Mouse (Mus musculus) liver, embryonic 15.5 days (tissue): ENCODE data around the gene Cass4. TPM values are rescaled to one million over a fixed set of nuclear protein-coding genes. Genes with fewer than 3 reads are reported as not detected.

Experiments
- ATAC-seq: fragments of 200-750 bp; cut with Nextera tagmentation; 2 replicates; pipeline ENCODE4 v1.8.0; 2017; ENCODE audit warnings: moderate number of reproducible peaks, mild to moderate bottlenecking, moderate library complexity; ENCODE audit not compliant: insufficient read depth
- H3K27ac ChIP-seq: fragments of 300-500 bp; sonication (generic); replicated peaks from 2 replicates; pipeline ENCODE4 v1.5.1; 2015; ENCODE audit warnings: mild to moderate bottlenecking, inconsistent platforms
- H3K27me3 ChIP-seq: fragments of 300-500 bp; sonication (generic); 2 replicates; pipeline ENCODE4 v1.6.1; 2015; ENCODE audit warnings: mild to moderate bottlenecking, inconsistent platforms
- H3K36me3 ChIP-seq: fragments of 300-500 bp; sonication (generic); replicated peaks from 2 replicates; pipeline ENCODE4 v1.6.1; 2015; ENCODE audit warnings: moderate library complexity, mild to moderate bottlenecking, inconsistent platforms
- H3K4me1 ChIP-seq: fragments of 300-500 bp; sonication (generic); replicated peaks from 2 replicates; pipeline ENCODE4 v1.6.1; 2015; ENCODE audit warnings: inconsistent platforms
- H3K4me2 ChIP-seq: fragments of 300-500 bp; sonication (generic); 2 replicates; pipeline ENCODE4 v1.6.1; 2015; ENCODE audit warnings: moderate library complexity, mild to moderate bottlenecking, inconsistent platforms
- H3K4me3 ChIP-seq: fragments of 300-500 bp; sonication (generic); replicated peaks from 2 replicates; pipeline ENCODE4 v1.5.1; 2015; ENCODE audit warnings: mild to moderate bottlenecking, inconsistent platforms
- H3K9ac ChIP-seq: fragments of 300-500 bp; sonication (generic); 2 replicates; pipeline ENCODE4 v1.6.1; 2015; ENCODE audit warnings: moderate library complexity, mild to moderate bottlenecking, inconsistent platforms
- H3K9me3 ChIP-seq: fragments of 300-500 bp; sonication (generic); replicated peaks from 2 replicates; pipeline ENCODE4 v1.6.1; 2016; ENCODE audit warnings: inconsistent platforms
- WGBS: fragments of 180-500 bp; shearing (Covaris S2); methylation state at CpG from one replicate; pipeline ENCODE4 v1.1.7; 2015; ENCODE audit warnings: mixed read lengths; ENCODE audit not compliant: insufficient replicate concordance; 5-methylcytosine and 5-hydroxymethylcytosine counted together
- polyA plus RNA-seq: library from polyadenylated mRNA; unstranded; fragments of >200 nt; fragmentation: Nextera tagmentation; extraction: Ambion mirVana; gene quantifications from 2 replicates; pipeline ENCODE4 v1.2.1, GENCODE M21; 2015

The Cass4 gene
- polyA plus RNA-seq, 1 experiment from 2014 or later = 0.61 TPM

DNA sequence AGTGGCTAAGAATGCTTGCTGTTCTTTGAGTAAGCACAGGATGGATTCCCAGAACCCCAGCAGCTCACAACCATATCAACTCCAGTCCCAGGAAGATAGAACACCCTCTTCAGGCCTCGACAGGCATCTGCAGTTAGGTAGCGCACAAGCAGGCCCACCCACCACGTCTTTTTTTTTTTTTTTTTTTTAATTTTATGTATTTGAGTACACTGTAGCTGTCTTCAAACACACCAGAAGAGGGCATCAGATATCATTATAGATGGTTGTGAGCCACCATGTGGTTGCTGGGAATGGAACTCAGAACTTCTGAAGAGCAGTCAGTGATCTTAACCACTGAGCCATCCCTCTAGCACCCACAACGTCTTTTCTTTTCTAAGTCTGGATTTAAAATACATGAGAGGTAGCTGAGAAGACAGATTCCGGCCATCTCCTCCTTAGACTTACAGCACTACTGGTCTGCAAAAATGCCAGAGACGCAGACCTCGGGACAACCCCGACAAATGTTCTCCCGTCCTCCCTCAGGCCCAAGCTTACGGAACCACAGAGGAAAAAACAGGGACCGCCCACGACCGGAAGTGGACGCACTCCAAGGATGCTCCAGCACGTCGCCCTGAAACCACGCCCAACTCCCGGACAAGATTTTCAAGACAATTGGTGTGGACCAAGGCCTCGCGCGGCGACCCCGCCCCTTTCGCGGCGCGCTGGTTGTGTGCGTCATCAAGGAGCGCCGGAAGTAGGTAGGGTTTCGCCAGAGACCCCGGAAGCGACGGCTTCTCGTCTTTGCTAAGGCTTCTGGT lies 46.4 kb downstream of the Cass4 start, which contains the start of gene Rtf2:
Gene Rtf2 (plus strand): TSS at position 714 of the 797 bp plus-strand sequence.
- peak within 1 kb of the TSS; percentile 68 for H3K9ac ChIP-seq
- peak; percentile 92 for ATAC-seq
- H3K4me1 ChIP-seq = peaks cover 42% of the 10 kb centered on the region
- peaks cover 11% of the 10 kb centered on the region for H3K36me3 ChIP-seq
- WGBS = 2% methylated on average over 35 of the region's 35 CpGs
- H3K4me3 ChIP-seq = peak within 1 kb of the TSS; percentile 79
- H3K27me3 ChIP-seq = no peaks in the 10 kb centered on the region
- peak within 1 kb of the TSS; percentile 79 for H3K27ac ChIP-seq
- no peaks in the 10 kb centered on the region for H3K9me3 ChIP-seq
- H3K4me2 ChIP-seq = peak within 1 kb of the TSS; percentile 73

DNA sequence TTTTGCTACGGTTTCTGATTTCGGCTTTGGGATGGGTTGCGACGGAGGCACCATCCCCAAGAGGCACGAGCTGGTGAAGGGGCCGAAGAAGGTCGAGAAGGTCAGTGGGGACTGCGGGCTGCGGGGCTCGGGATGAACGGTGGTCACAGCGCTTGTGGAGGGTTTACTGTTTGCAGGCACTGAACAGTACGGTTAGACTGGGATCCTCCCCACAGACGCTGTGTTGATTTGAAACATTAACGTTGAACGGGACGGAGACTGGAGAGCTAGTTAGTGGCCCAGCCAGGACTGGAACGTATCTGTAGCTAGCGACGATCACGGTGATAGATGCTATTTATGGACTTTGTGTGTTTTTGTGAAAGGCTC lies 47.0 kb downstream of the Cass4 start:
- Histone ChIP-seq H3K27me3 (no peaks in the 10 kb centered on the region), H3K27ac (peak overlapping the region; percentile 79), H3K9ac (peak overlapping the region; percentile 68), H3K36me3 (peaks cover 17% of the 10 kb centered on the region), H3K4me3 (peak overlapping the region; percentile 79), H3K4me2 (peak overlapping the region; percentile 73), H3K9me3 (no peaks in the 10 kb centered on the region), H3K4me1 (peaks cover 42% of the 10 kb centered on the region)
- WGBS = 0% methylated on average over 21 of the region's 21 CpGs
- ATAC-seq = peak; percentile 60

DNA sequence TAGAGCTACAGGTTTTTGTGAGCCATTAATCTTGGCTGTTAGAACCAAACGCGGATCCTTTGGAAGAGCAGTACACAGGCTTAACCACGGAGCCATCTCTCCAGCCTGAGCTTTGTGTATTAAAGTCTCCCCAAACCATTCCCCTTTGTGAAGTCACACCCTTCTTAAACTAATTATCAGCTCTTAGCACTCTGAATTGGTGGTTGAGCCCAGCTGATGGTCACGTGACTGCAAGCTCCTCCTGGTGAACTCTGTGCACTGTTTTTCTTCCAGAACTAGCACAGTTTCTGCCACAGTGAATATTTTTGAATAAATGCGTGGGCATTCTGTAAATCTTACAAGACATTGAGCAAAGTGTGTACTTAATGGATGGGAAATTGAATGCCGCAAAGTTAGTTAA lies 47.6 kb downstream of the Cass4 start:
- 24% methylated on average over 6 of the region's 6 CpGs for WGBS
- Histone ChIP-seq H3K4me1 (peaks cover 42% of the 10 kb centered on the region), H3K27me3 (no peaks in the 10 kb centered on the region)

DNA sequence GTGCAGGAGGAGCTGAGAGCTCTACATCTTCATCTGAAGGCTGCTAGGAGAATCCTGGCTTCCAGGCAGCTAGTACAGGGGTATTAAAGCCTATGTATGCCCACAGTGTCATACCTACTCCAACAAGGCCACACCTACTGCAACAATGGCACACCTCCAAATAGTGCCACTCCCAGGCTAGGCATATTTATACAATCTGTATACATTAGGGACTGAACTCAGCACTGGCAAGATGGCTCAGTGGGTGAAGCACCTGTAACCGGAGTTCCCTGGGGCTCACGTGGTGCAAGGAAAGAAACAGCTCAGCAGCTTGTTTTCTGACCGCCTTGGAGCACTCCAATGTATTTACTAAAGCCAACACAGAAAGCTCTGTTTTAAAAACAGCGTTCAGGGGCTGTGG lies 52.0 kb downstream of the Cass4 start:
- Histone ChIP-seq H3K27ac (no peak overlapping the region), H3K4me3 (no peak overlapping the region), H3K4me2 (no peak overlapping the region), H3K27me3 (no peaks in the 10 kb centered on the region), H3K9me3 (no peaks in the 10 kb centered on the region), H3K9ac (no peak overlapping the region), H3K36me3 (peaks cover 67% of the 10 kb centered on the region), H3K4me1 (peaks cover 25% of the 10 kb centered on the region)
- 85% methylated on average over 4 of the region's 4 CpGs for WGBS
- no peak for ATAC-seq

More for the DNA sequence above, 47.6 kb downstream of the Cass4 start:
- peak overlapping the region; percentile 68 for H3K9ac ChIP-seq
- H3K9me3 ChIP-seq = no peaks in the 10 kb centered on the region
- peaks cover 23% of the 10 kb centered on the region for H3K36me3 ChIP-seq
- H3K27ac ChIP-seq = peak overlapping the region; percentile 79
- peak; percentile 66 for ATAC-seq
- H3K4me3 ChIP-seq = peak overlapping the region; percentile 79
- H3K4me2 ChIP-seq = peak overlapping the region; percentile 73

DNA sequence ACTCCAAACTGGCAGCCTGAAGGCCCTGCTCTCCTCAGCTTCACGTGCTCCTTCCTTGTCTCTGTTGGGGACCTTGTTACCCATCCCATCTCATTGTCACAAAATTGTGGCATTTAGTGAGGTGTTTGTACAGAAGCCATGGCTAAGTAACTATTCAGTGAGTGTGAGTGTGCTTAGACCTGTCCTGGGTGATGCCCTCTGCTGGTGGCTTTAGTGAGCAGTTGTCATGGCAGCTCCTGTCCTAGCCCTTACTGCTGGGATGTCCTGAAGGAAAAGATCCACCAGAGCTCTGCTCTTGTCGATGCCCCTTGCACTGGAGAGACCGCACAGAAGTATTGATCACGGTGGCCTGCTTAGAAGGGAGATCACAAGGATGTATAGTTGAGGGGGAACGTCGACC lies 53.7 kb downstream of the Cass4 start:
- no peak for ATAC-seq
- H3K9me3 ChIP-seq = no peaks in the 10 kb centered on the region
- peaks cover 84% of the 10 kb centered on the region for H3K36me3 ChIP-seq
- no peak overlapping the region for H3K4me2 ChIP-seq
- no peak overlapping the region for H3K9ac ChIP-seq
- no peak overlapping the region for H3K4me3 ChIP-seq
- WGBS = 84% methylated on average over 6 of the region's 6 CpGs
- H3K4me1 ChIP-seq = peaks cover 10% of the 10 kb centered on the region
- H3K27me3 ChIP-seq = no peaks in the 10 kb centered on the region
- no peak overlapping the region for H3K27ac ChIP-seq

DNA sequence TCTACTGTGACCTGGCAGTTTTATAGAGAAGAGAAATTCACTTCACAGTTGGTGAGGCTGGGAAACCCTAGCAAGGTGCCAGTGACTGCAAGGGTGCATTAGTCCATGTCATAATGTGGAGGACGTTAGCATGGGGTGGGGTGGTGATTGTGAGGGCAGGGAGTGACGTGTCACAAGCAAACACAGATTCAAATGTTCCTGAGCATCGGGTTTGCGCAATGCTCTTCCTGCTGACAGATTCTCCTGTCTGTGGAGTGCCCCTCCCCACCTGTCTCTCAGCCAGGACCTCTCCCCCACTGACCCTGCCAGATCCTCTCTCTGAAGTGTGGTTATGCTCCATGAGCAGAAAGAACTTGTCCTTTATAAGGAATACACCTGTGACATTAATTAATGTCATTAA lies 54.7 kb downstream of the Cass4 start:
- Histone ChIP-seq H3K4me1 (peaks cover under 1% of the 10 kb centered on the region; the same call in 1 of the 2 replicates), H3K4me2 (no peak overlapping the region), H3K9me3 (no peaks in the 10 kb centered on the region), H3K4me3 (no peak overlapping the region), H3K27ac (no peak overlapping the region), H3K9ac (no peak overlapping the region), H3K36me3 (peaks cover 94% of the 10 kb centered on the region), H3K27me3 (no peaks in the 10 kb centered on the region)
- ATAC-seq = no peak
- WGBS = 68% methylated on average over 4 of the region's 4 CpGs

DNA sequence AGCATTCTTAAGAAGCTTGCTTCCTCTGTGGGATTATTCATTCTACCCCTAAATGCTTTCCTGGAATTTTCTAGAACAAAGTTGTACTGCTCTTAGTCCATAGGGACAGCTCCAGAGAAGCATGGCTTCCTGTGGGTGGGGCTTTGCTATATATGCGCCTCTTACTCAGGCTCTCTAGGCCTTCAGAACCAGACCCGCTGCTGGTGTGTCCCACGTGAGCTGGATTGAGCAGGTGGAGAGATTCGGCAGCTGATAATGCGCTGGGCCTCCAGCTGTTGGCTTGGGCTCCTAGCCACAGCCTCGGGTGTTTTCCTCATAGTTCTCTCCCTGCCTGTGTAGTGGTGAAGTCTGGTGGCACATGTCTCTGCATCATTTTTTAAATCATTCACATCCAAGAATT lies 57.0 kb downstream of the Cass4 start:
- WGBS = 77% methylated on average over 6 of the region's 6 CpGs
- Histone ChIP-seq H3K4me2 (no peak overlapping the region), H3K9me3 (no peaks in the 10 kb centered on the region), H3K9ac (no peak overlapping the region), H3K36me3 (peaks cover 88% of the 10 kb centered on the region), H3K27me3 (no peaks in the 10 kb centered on the region), H3K27ac (no peak overlapping the region), H3K4me1 (no peaks in the 10 kb centered on the region; the same call in 1 of the 2 replicates), H3K4me3 (no peak overlapping the region)
- no peak for ATAC-seq

DNA sequence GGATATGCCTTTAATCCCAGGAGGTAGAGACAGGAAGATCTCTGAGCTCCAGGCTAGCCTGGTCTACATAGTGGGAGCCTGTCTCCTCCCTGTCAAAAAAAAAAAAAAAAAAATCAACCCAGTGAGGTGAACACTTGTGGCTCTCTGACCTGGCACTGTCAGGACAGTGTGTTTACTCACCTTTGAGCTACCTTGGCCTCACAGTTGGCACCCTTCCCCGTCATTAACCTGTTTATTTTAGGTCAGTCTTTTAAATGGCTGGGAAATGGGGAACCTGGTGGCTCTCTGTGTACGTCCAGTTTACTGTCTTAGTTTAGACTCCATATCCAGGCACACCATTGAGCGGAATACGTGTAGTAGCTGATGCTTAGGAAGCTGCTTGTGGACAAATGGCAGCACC lies 58.4 kb downstream of the Cass4 start:
- no peak overlapping the region for H3K4me2 ChIP-seq
- H3K4me3 ChIP-seq = no peak overlapping the region
- 0 out of 2 replicates have a peak, but pooled peaks have one; percentile 11 for ATAC-seq
- H3K4me1 ChIP-seq = no peaks in the 10 kb centered on the region; the same call in 1 of the 2 replicates
- H3K9me3 ChIP-seq = no peaks in the 10 kb centered on the region
- WGBS = 74% methylated on average over 4 of the region's 4 CpGs
- H3K27ac ChIP-seq = no peak overlapping the region
- no peak overlapping the region for H3K9ac ChIP-seq
- H3K27me3 ChIP-seq = no peaks in the 10 kb centered on the region
- peaks cover 86% of the 10 kb centered on the region for H3K36me3 ChIP-seq

DNA sequence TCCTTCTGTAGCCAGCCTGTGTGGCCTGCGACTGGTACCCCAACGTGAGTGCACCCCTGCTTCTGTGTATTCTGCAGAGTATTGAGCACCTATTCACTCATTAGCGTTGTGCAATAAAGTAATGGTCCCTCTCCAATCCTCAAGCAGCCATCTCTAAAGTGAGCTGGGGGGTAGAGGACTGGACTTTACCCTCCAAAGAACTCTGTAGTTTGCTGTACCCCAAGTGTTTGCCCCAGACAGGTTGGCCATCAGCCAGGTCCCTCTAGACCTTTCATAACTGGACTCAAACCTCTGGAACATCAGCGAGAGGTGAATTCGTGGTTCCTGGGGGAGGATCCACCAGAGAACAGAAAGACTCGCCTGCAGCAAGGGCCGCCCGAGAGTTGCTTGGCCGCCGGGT lies 58.9 kb downstream of the Cass4 start:
- no peak overlapping the region for H3K4me2 ChIP-seq
- no peaks in the 10 kb centered on the region for H3K9me3 ChIP-seq
- no peak overlapping the region for H3K9ac ChIP-seq
- peaks cover 86% of the 10 kb centered on the region for H3K36me3 ChIP-seq
- no peak overlapping the region for H3K4me3 ChIP-seq
- no peaks in the 10 kb centered on the region for H3K27me3 ChIP-seq
- 0 out of 2 replicates have a peak, but pooled peaks have one; percentile 16 for ATAC-seq
- WGBS = 80% methylated on average over 10 of the region's 10 CpGs
- no peak overlapping the region for H3K27ac ChIP-seq
- no peaks in the 10 kb centered on the region; the same call in 1 of the 2 replicates for H3K4me1 ChIP-seq

DNA sequence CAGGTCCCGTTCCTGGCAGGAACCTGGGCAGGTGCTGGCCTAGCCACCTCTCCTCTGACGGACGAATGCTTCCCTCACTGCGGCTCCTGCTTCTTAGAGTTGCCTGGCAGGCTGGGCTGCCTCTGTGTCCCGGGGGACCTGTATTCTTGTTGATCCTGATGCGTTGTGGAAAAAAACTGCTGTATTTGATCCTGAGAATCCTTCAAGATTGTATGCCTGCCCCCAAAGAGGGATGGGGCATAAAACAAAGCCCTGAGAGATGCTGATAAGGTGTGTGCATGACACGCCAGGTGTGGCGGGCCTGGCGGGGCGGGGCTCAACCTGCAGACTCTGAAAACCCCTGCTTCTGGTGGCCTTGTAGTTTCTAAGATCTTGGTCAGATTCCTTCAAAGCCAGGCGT lies 64.9 kb downstream of the Cass4 start, which contains the start of gene Gcnt7:
Gene Gcnt7 (minus strand): TSS at position 101 of the 400 bp plus-strand sequence.
- no peak for ATAC-seq
- H3K4me3 ChIP-seq = no peak within 1 kb of the TSS
- WGBS = 84% methylated on average over 11 of the region's 11 CpGs

DNA sequence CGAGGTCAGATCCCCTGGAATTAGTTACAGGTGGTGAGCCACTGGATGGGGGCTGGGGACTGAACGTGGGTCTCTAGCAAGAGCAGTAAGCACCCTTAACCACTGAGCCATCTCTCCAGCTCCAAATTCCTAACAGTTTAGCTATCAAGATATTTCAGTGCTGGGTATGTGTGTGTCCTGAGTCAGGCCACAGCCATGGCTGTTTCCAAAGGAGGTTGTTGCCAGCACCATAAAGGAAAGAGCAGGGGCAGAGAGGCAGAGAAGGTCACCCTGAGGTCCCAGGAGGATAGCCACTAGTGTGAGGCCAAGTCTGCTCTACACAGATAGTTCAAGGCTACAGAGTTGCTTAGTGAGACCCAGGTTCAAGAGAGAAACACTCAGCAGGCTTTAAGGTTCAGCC lies 67.1 kb downstream of the Cass4 start:
- no peak for ATAC-seq
- no peaks in the 10 kb centered on the region for H3K27me3 ChIP-seq
- no peak overlapping the region for H3K4me3 ChIP-seq
- H3K9me3 ChIP-seq = no peaks in the 10 kb centered on the region
- no peak overlapping the region for H3K4me2 ChIP-seq
- no peaks in the 10 kb centered on the region for H3K4me1 ChIP-seq
- H3K9ac ChIP-seq = no peak overlapping the region
- no peak overlapping the region for H3K27ac ChIP-seq
- 71% methylated on average over 2 of the region's 2 CpGs for WGBS
- peaks cover 69% of the 10 kb centered on the region for H3K36me3 ChIP-seq

More for the DNA sequence above, 64.9 kb downstream of the Cass4 start, which contains the start of gene Gcnt7:
- H3K4me2 ChIP-seq = no peak within 1 kb of the TSS
- H3K36me3 ChIP-seq = peaks cover 58% of the 10 kb centered on the region
- no peak within 1 kb of the TSS for H3K9ac ChIP-seq
- no peaks in the 10 kb centered on the region for H3K27me3 ChIP-seq
- no peaks in the 10 kb centered on the region for H3K9me3 ChIP-seq
- no peak within 1 kb of the TSS for H3K27ac ChIP-seq
- no peaks in the 10 kb centered on the region; the same call in 1 of the 2 replicates for H3K4me1 ChIP-seq
